Mouse (Mus musculus) stomach, embryonic 14.5 days (tissue): ENCODE measurements around the gene S100a3. TPM values are rescaled to one million over a fixed set of nuclear protein-coding genes. Genes with fewer than 3 reads are reported as not detected.

ENCODE experiments used
- ATAC-seq: fragments of 200-750 bp; cut with Nextera tagmentation; 2 replicates; pipeline ENCODE4 v1.8.0; 2017; ENCODE audit warnings: low read depth, moderate TSS enrichment; ENCODE audit not compliant: insufficient number of reproducible peaks, insufficient read depth, low FRiP score
- H3K27ac ChIP-seq: fragments of 300-500 bp; sonication (generic); 2 replicates; pipeline ENCODE4 v1.5.1; 2014; ENCODE audit warnings: mild to moderate bottlenecking, low read length, moderate library complexity, mixed read lengths
- H3K27me3 ChIP-seq: fragments of 300-500 bp; sonication (generic); 2 replicates; pipeline ENCODE4 v1.6.1; 2014; ENCODE audit warnings: low read length, control low read depth, mixed read lengths; ENCODE audit not compliant: control insufficient read depth, insufficient read depth
- H3K36me3 ChIP-seq: fragments of 300-500 bp; sonication (generic); 2 replicates; pipeline ENCODE4 v1.6.1; 2014; ENCODE audit warnings: mild to moderate bottlenecking, control low read depth, low read length, moderate library complexity, mixed read lengths; ENCODE audit not compliant: control insufficient read depth, insufficient read depth
- H3K4me1 ChIP-seq: fragments of 300-500 bp; sonication (generic); 2 replicates; pipeline ENCODE4 v1.6.1; 2014; ENCODE audit warnings: low read length, control low read depth, mixed read lengths; ENCODE audit not compliant: control insufficient read depth, insufficient read depth
- H3K4me2 ChIP-seq: fragments of 300-500 bp; sonication (generic); replicated peaks from 2 replicates; pipeline ENCODE4 v1.6.1; 2014; ENCODE audit warnings: low read depth, low read length, control low read depth
- H3K4me3 ChIP-seq: fragments of 300-500 bp; sonication (generic); 2 replicates; pipeline ENCODE4 v1.5.1; 2014; ENCODE audit warnings: low read depth, low read length, control low read depth
- H3K9ac ChIP-seq: fragments of 300-500 bp; sonication (generic); replicated peaks from 2 replicates; pipeline ENCODE4 v1.6.1; 2014; ENCODE audit warnings: low read depth, mild to moderate bottlenecking, control low read depth, low read length, moderate library complexity, mixed read lengths
- H3K9me3 ChIP-seq: fragments of 300-500 bp; sonication (generic); 2 replicates; pipeline ENCODE4 v1.6.1; 2016; ENCODE audit warnings: low read depth, low read length, control low read depth; ENCODE audit not compliant: control insufficient read depth
- WGBS: fragments of 180-500 bp; shearing (Covaris S2); extraction: QIAGEN DNeasy Blood & Tissue Kit; methylation state at CpG from one replicate; pipeline ENCODE4 v1.1.7; 2014; 5-methylcytosine and 5-hydroxymethylcytosine counted together
- polyA plus RNA-seq: library from polyadenylated mRNA; unstranded; fragments of >200 nt; fragmentation: Nextera tagmentation; extraction: Ambion mirVana; gene quantifications from 2 replicates; pipeline ENCODE4 v1.2.1, GENCODE M21; 2014

Gene S100a3
- polyA plus RNA-seq, 1 experiment from 2014 or later: 0.42 TPM

- no peaks in the 10 kb centered on the region for H3K36me3 ChIP-seq
- H3K4me2 ChIP-seq: peak overlapping the region; percentile 69
- WGBS: 60% methylated on average over 11 of the region's 11 CpGs
- H3K9ac ChIP-seq: no peak overlapping the region
- ATAC-seq: peak; percentile 68
- peak overlapping the region; percentile 80 for H3K27ac ChIP-seq
- H3K4me1 ChIP-seq: peaks cover 16% of the 10 kb centered on the region; the same call in 1 of the 2 replicates
- H3K9me3 ChIP-seq: no peaks in the 10 kb centered on the region; the same call in 1 of the 2 replicates
- H3K4me3 ChIP-seq: no peak overlapping the region
- no peaks in the 10 kb centered on the region for H3K27me3 ChIP-seq
Measured at GRCm38 (mm10) chr3:90614611-90615251, 54.4 kb downstream of the S100a3 start.

- no peaks in the 10 kb centered on the region; the same call in 1 of the 2 replicates for H3K9me3 ChIP-seq
- H3K36me3 ChIP-seq: no peaks in the 10 kb centered on the region
- peaks cover 16% of the 10 kb centered on the region; the same call in 1 of the 2 replicates for H3K4me1 ChIP-seq
- no peaks in the 10 kb centered on the region for H3K27me3 ChIP-seq
- H3K27ac ChIP-seq: peak overlapping the region; percentile 80
- WGBS: 8% methylated on average over 7 of the region's 7 CpGs
- H3K9ac ChIP-seq: no peak overlapping the region
- ATAC-seq: peak; percentile 78
- peak overlapping the region; percentile 69 for H3K4me2 ChIP-seq
- no peak overlapping the region for H3K4me3 ChIP-seq
Measured at GRCm38 (mm10) chr3:90615415-90615814, 55.0 kb downstream of the S100a3 start.

DNA sequence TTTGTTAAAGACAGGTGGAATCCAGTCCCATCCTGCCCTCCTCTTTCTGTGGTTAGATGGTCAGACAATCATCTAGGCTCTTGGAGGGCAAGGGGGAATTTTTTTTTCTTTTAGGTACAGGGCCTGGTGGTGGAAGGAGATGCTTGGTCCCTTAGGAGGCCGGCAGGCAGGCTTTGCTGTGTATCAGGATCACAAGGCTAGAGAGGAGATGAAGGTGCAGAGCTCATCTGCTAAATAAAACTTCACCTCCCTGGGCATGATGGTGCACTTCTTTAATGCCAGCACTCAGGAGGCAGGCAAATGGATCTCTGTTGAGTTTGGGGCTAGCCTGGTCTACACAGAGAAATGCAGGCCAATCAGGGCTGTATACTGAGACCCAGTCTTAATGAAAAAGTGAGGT lies 55.5 kb downstream of the S100a3 start:
- Histone ChIP-seq H3K9ac (no peak overlapping the region), H3K4me2 (no peak overlapping the region), H3K36me3 (no peaks in the 10 kb centered on the region), H3K4me1 (peaks cover 16% of the 10 kb centered on the region; the same call in 1 of the 2 replicates), H3K27ac (no peak overlapping the region), H3K9me3 (no peaks in the 10 kb centered on the region; the same call in 1 of the 2 replicates), H3K4me3 (no peak overlapping the region), H3K27me3 (no peaks in the 10 kb centered on the region)
- no peak for ATAC-seq
- WGBS: 54% methylated on average over 1 of the region's 1 CpGs

- H3K36me3 ChIP-seq: no peaks in the 10 kb centered on the region
- no peak overlapping the region for H3K4me2 ChIP-seq
- no peaks in the 10 kb centered on the region for H3K27me3 ChIP-seq
- WGBS: 9% methylated on average over 1 of the region's 1 CpGs
- no peak overlapping the region for H3K9ac ChIP-seq
- no peaks in the 10 kb centered on the region; the same call in 1 of the 2 replicates for H3K9me3 ChIP-seq
- no peak overlapping the region for H3K4me3 ChIP-seq
- ATAC-seq: no peak
- H3K27ac ChIP-seq: no peak overlapping the region
- H3K4me1 ChIP-seq: peaks cover 19% of the 10 kb centered on the region
Measured at GRCm38 (mm10) chr3:90617586-90617985, 57.2 kb downstream of the S100a3 start.

GRCm38 (mm10) chr3:90621552-90621951 lies 61.2 kb downstream of the S100a3 start:
- Histone ChIP-seq H3K4me2 (no peak overlapping the region), H3K9me3 (no peaks in the 10 kb centered on the region; the same call in 1 of the 2 replicates), H3K9ac (no peak overlapping the region), H3K27ac (no peak overlapping the region), H3K4me3 (no peak overlapping the region), H3K27me3 (no peaks in the 10 kb centered on the region), H3K4me1 (peaks cover 18% of the 10 kb centered on the region), H3K36me3 (no peaks in the 10 kb centered on the region)
- 46% methylated on average over 7 of the region's 7 CpGs for WGBS
- ATAC-seq: no peak

- peak; percentile 55; the same call in 1 of the 2 replicates for ATAC-seq
- Histone ChIP-seq H3K4me1 (peaks cover 18% of the 10 kb centered on the region), H3K4me2 (no peak overlapping the region), H3K36me3 (no peaks in the 10 kb centered on the region), H3K9ac (no peak overlapping the region), H3K27me3 (no peaks in the 10 kb centered on the region), H3K27ac (peak overlapping the region; percentile 66; the same call in 1 of the 2 replicates), H3K9me3 (no peaks in the 10 kb centered on the region), H3K4me3 (no peak overlapping the region)
- 9% methylated on average over 2 of the region's 2 CpGs for WGBS
Measured at GRCm38 (mm10) chr3:90623435-90624071, 63.2 kb downstream of the S100a3 start.

DNA sequence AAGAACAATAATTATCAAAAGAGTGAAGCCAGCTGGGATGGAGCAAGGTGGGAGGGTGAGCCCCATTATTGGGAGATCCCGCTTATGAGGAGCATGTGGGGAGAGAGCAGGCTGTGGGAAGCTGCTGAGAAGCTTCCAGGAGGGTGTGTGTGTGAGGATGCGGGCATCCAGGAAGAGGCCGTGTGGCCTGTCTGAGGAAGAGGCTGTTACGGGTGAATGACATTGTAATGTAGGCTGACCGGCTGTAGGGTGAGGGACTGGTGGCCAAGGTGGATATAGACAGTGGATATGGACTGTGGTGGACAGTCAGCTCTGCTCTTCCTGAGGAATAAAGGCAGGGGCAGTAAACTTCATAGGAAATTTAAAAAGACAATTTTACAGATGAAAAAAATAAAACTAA lies 65.1 kb downstream of the S100a3 start:
- no peak for ATAC-seq
- Histone ChIP-seq H3K4me3 (no peak overlapping the region), H3K27ac (peak overlapping the region; percentile 90), H3K4me2 (no peak overlapping the region), H3K9ac (0 out of 2 replicates have a peak overlapping the region, but pooled peaks have one; percentile 6), H3K4me1 (peaks cover 18% of the 10 kb centered on the region), H3K9me3 (no peaks in the 10 kb centered on the region), H3K36me3 (no peaks in the 10 kb centered on the region), H3K27me3 (no peaks in the 10 kb centered on the region)
- WGBS: 77% methylated on average over 5 of the region's 5 CpGs

DNA sequence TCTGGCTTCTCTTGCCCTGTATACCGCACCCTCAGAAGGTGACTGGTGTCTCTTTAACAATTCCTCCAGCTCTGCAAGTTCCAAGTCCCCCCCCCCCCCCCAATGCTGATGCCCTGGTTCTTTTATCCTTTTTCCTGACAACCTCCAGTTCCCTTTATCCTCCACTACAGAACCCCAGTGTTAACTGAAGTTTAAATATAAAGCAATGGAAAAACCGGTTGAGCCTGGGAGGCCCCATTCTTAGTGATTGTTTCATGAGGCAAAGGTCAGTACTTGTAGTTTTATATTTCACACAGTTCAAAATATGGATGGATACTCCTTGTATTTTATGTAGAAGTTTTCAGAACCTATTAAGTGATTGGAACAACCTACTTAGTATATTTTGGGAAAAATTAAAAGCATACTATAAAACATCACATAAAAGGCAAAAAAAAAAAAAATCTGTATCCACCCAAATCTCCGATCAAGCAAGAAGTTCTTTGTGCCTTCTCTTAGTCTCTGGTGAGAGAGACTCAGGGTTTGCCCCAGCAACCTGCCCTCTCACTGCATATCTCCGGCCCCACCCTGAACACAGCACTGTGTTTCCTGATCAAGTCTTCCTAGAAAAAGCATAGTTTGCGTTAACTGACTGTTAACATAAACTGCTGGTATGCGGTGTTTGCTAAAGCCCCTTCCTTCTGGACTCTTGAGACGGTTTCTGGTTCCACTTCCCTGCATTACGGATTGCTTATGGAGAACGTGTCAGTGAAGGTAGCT lies 66.1 kb downstream of the S100a3 start:
- peak overlapping the region; percentile 90 for H3K27ac ChIP-seq
- H3K4me2 ChIP-seq: peak overlapping the region; percentile 2; the same call in 1 of the 2 replicates
- no peaks in the 10 kb centered on the region for H3K36me3 ChIP-seq
- no peak overlapping the region for H3K9ac ChIP-seq
- H3K27me3 ChIP-seq: no peaks in the 10 kb centered on the region
- no peak overlapping the region for H3K4me3 ChIP-seq
- H3K4me1 ChIP-seq: peaks cover 18% of the 10 kb centered on the region
- H3K9me3 ChIP-seq: no peaks in the 10 kb centered on the region
- ATAC-seq: peak; percentile 72
- WGBS: 41% methylated on average over 9 of the region's 9 CpGs
